Mouse (Mus musculus): ENCODE results near the gene Ndufs5.

GRCm38 (mm10) chr4:123738708-123739107 is 20.7 kb upstream of the Ndufs5 start:
- no peak for TF ChIP-seq CTCF (IDR thresholded peaks at IDR 0.05; ENCODE audit: control insufficient read depth, insufficient read depth, low read length)
- TF ChIP-seq POLR2A (IDR thresholded peaks at IDR 0.05; ENCODE audit: borderline replicate concordance, control insufficient read depth, low read depth, low read length): no peak

All from bone marrow, adult 2 months (tissue).